Mouse (Mus musculus): ENCODE data around the gene Tenm3.

Gene Tenm3

GRCm38 (mm10) chr8:48572345-48572744 is 271.4 kb downstream of the Tenm3 start:
- CTCF ChIA-PET: interaction anchor here in 1 of 4 experiments (0.6 kb wide), 1 partner anchor 1304 kb away, joined by 6 read pairs; no protein-coding TSS in a partner anchor
- POLR2A ChIA-PET: interaction anchor here in 1 of 4 experiments (1.0 kb wide), 1 partner anchor 114 kb away, joined by 3 read pairs; no protein-coding TSS in a partner anchor

- POLR2A ChIA-PET: interaction anchor here in 2 of 4 experiments (1.2 to 1.4 kb wide), 2 partner anchors 9 to 13 kb away, joined by 3 to 4 read pairs; no protein-coding TSS in a partner anchor
- CTCF ChIA-PET: no interaction called here
Observed at GRCm38 (mm10) chr8:48568608-48569007, 275.1 kb downstream of the Tenm3 start.

- ChIA-PET CTCF (interaction anchor here in 1 of 4 experiments (0.5 to 0.6 kb wide), 2 partner anchors 136 to 627 kb away, joined by 6 to 7 read pairs; no protein-coding TSS in a partner anchor), POLR2A (interaction anchor here in 3 of 4 experiments (0.5 to 1.4 kb wide), 3 partner anchors 9 to 444 kb away, joined by 3 to 4 read pairs (median 3); no protein-coding TSS in a partner anchor)
Observed at GRCm38 (mm10) chr8:48567929-48568607, 275.7 kb downstream of the Tenm3 start.

- CTCF ChIA-PET: no interaction called here
- POLR2A ChIA-PET: interaction anchor here in 1 of 4 experiments (0.8 kb wide), 1 partner anchor 123 kb away, joined by 3 read pairs; no protein-coding TSS in a partner anchor
Observed at GRCm38 (mm10) chr8:48560227-48560626, 283.5 kb downstream of the Tenm3 start.

- CTCF ChIA-PET: interaction anchor here (0.5 to 1.4 kb wide), 4 partner anchors 12 to 727 kb away, joined by 3 to 7 read pairs (median 3); no protein-coding TSS in a partner anchor
Observed at GRCm38 (mm10) chr8:48555546-48556141, 288.1 kb downstream of the Tenm3 start.

GRCm38 (mm10) chr8:48554762-48555545 is 288.8 kb downstream of the Tenm3 start:
- POLR2A ChIA-PET: interaction anchor here (0.6 to 2.0 kb wide), 15 partner anchors 9 to 481 kb away, joined by 3 to 12 read pairs (median 3); no protein-coding TSS in a partner anchor

More at GRCm38 (mm10) chr8:48555546-48556141, 288.1 kb downstream of the Tenm3 start:
- POLR2A ChIA-PET: interaction anchor here (0.6 to 2.0 kb wide), 19 partner anchors 10 to 480 kb away, joined by 3 to 12 read pairs (median 3); no protein-coding TSS in a partner anchor

GRCm38 (mm10) chr8:48553791-48554288 is 289.9 kb downstream of the Tenm3 start:
- ChIA-PET CTCF (interaction anchor here in 1 of 4 experiments (0.6 kb wide), 1 partner anchor 573 kb away, joined by 3 read pairs; no protein-coding TSS in a partner anchor), POLR2A (interaction anchor here in 2 of 4 experiments (0.9 to 3.4 kb wide), 4 partner anchors 10 to 197 kb away, joined by 3 to 32 read pairs (median 6); no protein-coding TSS in a partner anchor)

More at GRCm38 (mm10) chr8:48554762-48555545, 288.8 kb downstream of the Tenm3 start:
- CTCF ChIA-PET: interaction anchor here in 2 of 4 experiments (0.5 to 1.4 kb wide), 2 partner anchors 11 to 536 kb away, joined by 3 to 7 read pairs; no protein-coding TSS in a partner anchor

- POLR2A ChIA-PET: interaction anchor here in 2 of 4 experiments (1.1 to 3.4 kb wide), 3 partner anchors 8 to 10 kb away, joined by 7 to 32 read pairs (median 9); no protein-coding TSS in a partner anchor
- CTCF ChIA-PET: no interaction called here
Observed at GRCm38 (mm10) chr8:48552306-48552705, 291.4 kb downstream of the Tenm3 start.

GRCm38 (mm10) chr8:48551370-48551769 is 292.4 kb downstream of the Tenm3 start:
- CTCF ChIA-PET: no interaction called here
- POLR2A ChIA-PET: interaction anchor here in 2 of 4 experiments (1.1 to 3.4 kb wide), 3 partner anchors 8 to 14 kb away, joined by 3 to 32 read pairs (median 9); no protein-coding TSS in a partner anchor

- ChIA-PET POLR2A (interaction anchor here in 1 of 4 experiments (0.7 kb wide), 1 partner anchor 12 kb away, joined by 3 read pairs; no protein-coding TSS in a partner anchor), CTCF (no interaction called here)
Observed at GRCm38 (mm10) chr8:48548908-48549307, 294.8 kb downstream of the Tenm3 start.

- ChIA-PET CTCF (interaction anchor here in 2 of 4 experiments (0.5 to 0.7 kb wide), 2 partner anchors 18 to 245 kb away, joined by 3 read pairs; no protein-coding TSS in a partner anchor), POLR2A (interaction anchor here in 3 of 4 experiments (1.3 to 2.3 kb wide), 3 partner anchors 10 kb away, joined by 3 to 12 read pairs (median 5); no protein-coding TSS in a partner anchor)
Observed at GRCm38 (mm10) chr8:48545631-48546030, 298.1 kb downstream of the Tenm3 start.

- POLR2A ChIA-PET: interaction anchor here in 3 of 4 experiments (1.3 to 4.0 kb wide), 4 partner anchors 8 to 11 kb away, joined by 3 to 32 read pairs (median 8); no protein-coding TSS in a partner anchor
Observed at GRCm38 (mm10) chr8:48544840-48545239, 298.9 kb downstream of the Tenm3 start.

GRCm38 (mm10) chr8:48542141-48542540 is 301.6 kb downstream of the Tenm3 start:
- CTCF ChIA-PET: interaction anchor here in 1 of 4 experiments (0.7 kb wide), 1 partner anchor 257 kb away, joined by 3 read pairs; no protein-coding TSS in a partner anchor
- POLR2A ChIA-PET: interaction anchor here in 3 of 4 experiments (0.5 to 4.0 kb wide), 11 partner anchors 10 to 432 kb away, joined by 3 to 32 read pairs (median 4); no protein-coding TSS in a partner anchor

More at GRCm38 (mm10) chr8:48544840-48545239, 298.9 kb downstream of the Tenm3 start:
- CTCF ChIA-PET: no interaction called here

- ChIA-PET CTCF (no interaction called here), POLR2A (interaction anchor here in 2 of 4 experiments (0.8 to 1.6 kb wide), 3 partner anchors 12 to 443 kb away, joined by 3 to 4 read pairs (median 4); no protein-coding TSS in a partner anchor)
Observed at GRCm38 (mm10) chr8:48540894-48541293, 302.9 kb downstream of the Tenm3 start.

- CTCF ChIA-PET: interaction anchor here in 1 of 4 experiments (0.7 kb wide), 1 partner anchor 1908 kb away, joined by 4 read pairs; no protein-coding TSS in a partner anchor
- POLR2A ChIA-PET: no interaction called here
Observed at GRCm38 (mm10) chr8:48535833-48536232, 307.9 kb downstream of the Tenm3 start.

GRCm38 (mm10) chr8:48531795-48532194 is 312.0 kb downstream of the Tenm3 start:
- POLR2A ChIA-PET: interaction anchor here in 1 of 4 experiments (1.7 kb wide), 1 partner anchor 12 kb away, joined by 4 read pairs; no protein-coding TSS in a partner anchor
- CTCF ChIA-PET: interaction anchor here in 1 of 4 experiments (0.5 kb wide), 1 partner anchor 50 kb away, joined by 3 read pairs; no protein-coding TSS in a partner anchor

GRCm38 (mm10) chr8:48530916-48531570 is 312.7 kb downstream of the Tenm3 start:
- ChIA-PET CTCF (interaction anchor here in 1 of 4 experiments (0.5 kb wide), 1 partner anchor 49 kb away, joined by 3 read pairs; no protein-coding TSS in a partner anchor), POLR2A (interaction anchor here in 1 of 4 experiments (1.7 kb wide), 1 partner anchor 13 kb away, joined by 4 read pairs; no protein-coding TSS in a partner anchor)

All from embryonic stem cell, embryonic (primary cell).